Mouse (Mus musculus) ES-Bruce4 (cell line): ENCODE measurements around the gene Abcb8. TPM values are rescaled to one million over a fixed set of nuclear protein-coding genes. Genes with fewer than 3 reads are reported as not detected.

Experiments used
- H3K27ac ChIP-seq: 2 replicates; pipeline ENCODE4 v1.5.1; 2012; ENCODE audit warnings: low read length, inconsistent platforms; ENCODE audit not compliant: insufficient read depth
- H3K27me3 ChIP-seq: 2 replicates; pipeline ENCODE4 v1.6.1; 2012; ENCODE audit warnings: mild to moderate bottlenecking, low read length, inconsistent platforms; ENCODE audit not compliant: control insufficient read depth, poor library complexity, insufficient read depth, severe bottlenecking
- H3K36me3 ChIP-seq: 2 replicates; pipeline ENCODE4 v1.6.1; 2012; ENCODE audit warnings: inconsistent platforms, mild to moderate bottlenecking, low read length, moderate library complexity; ENCODE audit not compliant: control insufficient read depth, poor library complexity, insufficient read depth, severe bottlenecking
- H3K4me1 ChIP-seq: one replicate; pipeline ENCODE4 v1.8.1; 2011; ENCODE audit warnings: low read length; ENCODE audit not compliant: control insufficient read depth, insufficient read depth
- H3K4me3 ChIP-seq: 2 replicates; pipeline ENCODE4 v1.5.1; 2011; ENCODE audit warnings: low read depth, mild to moderate bottlenecking, low read length
- H3K9ac ChIP-seq: 2 replicates; pipeline ENCODE4 v1.6.1; 2012; ENCODE audit warnings: low read depth, mild to moderate bottlenecking, inconsistent platforms; ENCODE audit not compliant: poor library complexity, severe bottlenecking
- H3K9me3 ChIP-seq: replicated peaks from 2 replicates; pipeline ENCODE4 v1.6.1; 2012; ENCODE audit warnings: mild to moderate bottlenecking, low read length, inconsistent platforms; ENCODE audit not compliant: control insufficient read depth, poor library complexity, insufficient read depth, severe bottlenecking
- CTCF ChIP-seq: IDR thresholded peaks from one replicate; pipeline ENCODE4 v1.8.1; 2011; ENCODE audit warnings: low read depth, low read length
- EP300 ChIP-seq: IDR thresholded peaks from 2 replicates; pipeline ENCODE4 v1.6.1; 2011; ENCODE audit warnings: low read depth, low read length; ENCODE audit not compliant: insufficient read depth
- POLR2A ChIP-seq: IDR thresholded peaks from one replicate; pipeline ENCODE4 v1.8.1; 2011; ENCODE audit warnings: low read length; ENCODE audit not compliant: insufficient read depth
- polyA plus RNA-seq: library from polyadenylated mRNA; stranded (reverse); fragments of >200 nt; gene quantifications from 2 replicates; pipeline ENCODE4 v1.2.4, GENCODE M21; 2011; ENCODE audit warnings: low read depth; ENCODE audit not compliant: missing spikeins, insufficient read depth, insufficient read length

Gene Abcb8
- polyA plus RNA-seq, 1 experiment, result 29.6 TPM

- TF ChIP-seq EP300 (no peak), CTCF (no peak), POLR2A (no peak)
- Histone ChIP-seq H3K27me3 (no peaks in the 10 kb centered on the region), H3K9me3 (no peaks in the 10 kb centered on the region), H3K27ac (no peak overlapping the region), H3K9ac (no peak overlapping the region), H3K4me3 (no peak overlapping the region), H3K36me3 (no peaks in the 10 kb centered on the region), H3K4me1 (peaks cover 2% of the 10 kb centered on the region)
Measured at GRCm38 (mm10) chr5:24381988-24382387, 11.5 kb upstream of the Abcb8 start.

GRCm38 (mm10) chr5:24383026-24383859 lies 10.2 kb upstream of the Abcb8 start:
- H3K4me1 ChIP-seq, result peaks cover 2% of the 10 kb centered on the region
- H3K36me3 ChIP-seq, result no peaks in the 10 kb centered on the region
- H3K27me3 ChIP-seq, result no peaks in the 10 kb centered on the region
- peak overlapping the region; percentile 19; the same call in 1 of the 2 replicates for H3K27ac ChIP-seq
- peak overlapping the region; percentile 22; the same call in 1 of the 2 replicates for H3K9ac ChIP-seq
- TF ChIP-seq EP300, result 0 out of 2 replicates have a peak, but pooled peaks have one; percentile 73
- peak; percentile 71 for TF ChIP-seq CTCF
- TF ChIP-seq POLR2A, result peak; percentile 20
- peak overlapping the region; percentile 69 for H3K4me3 ChIP-seq
- H3K9me3 ChIP-seq, result no peaks in the 10 kb centered on the region

- Histone ChIP-seq H3K36me3 (no peaks in the 10 kb centered on the region), H3K9me3 (no peaks in the 10 kb centered on the region), H3K27me3 (no peaks in the 10 kb centered on the region), H3K4me3 (no peak overlapping the region), H3K4me1 (peaks cover 4% of the 10 kb centered on the region), H3K9ac (no peak overlapping the region), H3K27ac (no peak overlapping the region)
- no peak for TF ChIP-seq EP300
- TF ChIP-seq POLR2A, result no peak
- TF ChIP-seq CTCF, result no peak
Measured at GRCm38 (mm10) chr5:24384407-24384806, 9.1 kb upstream of the Abcb8 start.

- Histone ChIP-seq H3K4me3 (no peak overlapping the region), H3K4me1 (peaks cover 2% of the 10 kb centered on the region), H3K9me3 (no peaks in the 10 kb centered on the region), H3K27me3 (no peaks in the 10 kb centered on the region), H3K36me3 (no peaks in the 10 kb centered on the region), H3K9ac (no peak overlapping the region), H3K27ac (no peak overlapping the region)
- TF ChIP-seq EP300 (no peak), POLR2A (no peak), CTCF (no peak)
Measured at GRCm38 (mm10) chr5:24385374-24385773, 8.1 kb upstream of the Abcb8 start.

GRCm38 (mm10) chr5:24385887-24386550 lies 7.4 kb upstream of the Abcb8 start:
- Histone ChIP-seq H3K36me3 (no peaks in the 10 kb centered on the region), H3K9ac (no peak overlapping the region), H3K27me3 (no peaks in the 10 kb centered on the region), H3K4me1 (peaks cover 2% of the 10 kb centered on the region), H3K4me3 (no peak overlapping the region), H3K27ac (no peak overlapping the region), H3K9me3 (no peaks in the 10 kb centered on the region)
- no peak for TF ChIP-seq EP300
